Mouse (Mus musculus) kidney, adult 9 months (tissue): Measurements from ENCODE around the gene Coro1c.

Experiments
- DNase-seq: peaks from one replicate; pipeline ENCODE4 v3.0.0; 2022

Coro1c gene

GRCm38 (mm10) chr5:113855117-113855516 lies 53.4 kb downstream of the Coro1c start:
- no peak for DNase-seq

GRCm38 (mm10) chr5:113854494-113854893 lies 54.1 kb downstream of the Coro1c start:
- DNase-seq, result peak; percentile 87

- DNase-seq, result no peak
These were observed 55.0 kb downstream of the Coro1c start for GRCm38 (mm10) chr5:113853541-113853940.

GRCm38 (mm10) chr5:113852463-113852862 lies 56.1 kb downstream of the Coro1c start:
- DNase-seq, result no peak

- DNase-seq, result no peak
These were observed 57.8 kb downstream of the Coro1c start for GRCm38 (mm10) chr5:113850680-113851230.

- no peak for DNase-seq
These were observed 60.9 kb downstream of the Coro1c start for GRCm38 (mm10) chr5:113847636-113848035.

- no peak for DNase-seq
These were observed 61.9 kb downstream of the Coro1c start for GRCm38 (mm10) chr5:113846656-113847055.

GRCm38 (mm10) chr5:113845627-113846026 lies 62.9 kb downstream of the Coro1c start:
- no peak for DNase-seq

GRCm38 (mm10) chr5:113844721-113845120 lies 63.8 kb downstream of the Coro1c start:
- peak; percentile 39 for DNase-seq

GRCm38 (mm10) chr5:113844106-113844505 lies 64.5 kb downstream of the Coro1c start:
- DNase-seq, result no peak

GRCm38 (mm10) chr5:113842906-113843305 lies 65.7 kb downstream of the Coro1c start:
- no peak for DNase-seq

- DNase-seq, result no peak
These were observed 66.3 kb downstream of the Coro1c start for GRCm38 (mm10) chr5:113842244-113842643.

- no peak for DNase-seq
These were observed 67.0 kb downstream of the Coro1c start for GRCm38 (mm10) chr5:113841243-113842225.

GRCm38 (mm10) chr5:113840443-113840842 lies 68.1 kb downstream of the Coro1c start:
- no peak for DNase-seq

GRCm38 (mm10) chr5:113836961-113837360 lies 71.6 kb downstream of the Coro1c start:
- DNase-seq, result no peak

- no peak for DNase-seq
These were observed 75.1 kb downstream of the Coro1c start for GRCm38 (mm10) chr5:113833316-113833947.

GRCm38 (mm10) chr5:113832490-113832901 lies 76.1 kb downstream of the Coro1c start, which contains the start of gene Selplg:
Gene Selplg, minus strand, starts transcription at chr5:113832644.
- no peak for DNase-seq

- DNase-seq, result no peak
These were observed 76.8 kb downstream of the Coro1c start for GRCm38 (mm10) chr5:113831741-113832140.

GRCm38 (mm10) chr5:113830796-113831195 lies 77.8 kb downstream of the Coro1c start:
- no peak for DNase-seq

- DNase-seq, result no peak
These were observed 78.3 kb downstream of the Coro1c start for GRCm38 (mm10) chr5:113830292-113830643.

- DNase-seq, result no peak
These were observed 78.8 kb downstream of the Coro1c start for GRCm38 (mm10) chr5:113829566-113830291.

GRCm38 (mm10) chr5:113828481-113828880 lies 80.1 kb downstream of the Coro1c start:
- no peak for DNase-seq

- DNase-seq, result no peak
These were observed 80.6 kb downstream of the Coro1c start for GRCm38 (mm10) chr5:113827991-113828411.
